ENCODE assay signal across 25 mouse cellular contexts in the genomic region with DNA sequence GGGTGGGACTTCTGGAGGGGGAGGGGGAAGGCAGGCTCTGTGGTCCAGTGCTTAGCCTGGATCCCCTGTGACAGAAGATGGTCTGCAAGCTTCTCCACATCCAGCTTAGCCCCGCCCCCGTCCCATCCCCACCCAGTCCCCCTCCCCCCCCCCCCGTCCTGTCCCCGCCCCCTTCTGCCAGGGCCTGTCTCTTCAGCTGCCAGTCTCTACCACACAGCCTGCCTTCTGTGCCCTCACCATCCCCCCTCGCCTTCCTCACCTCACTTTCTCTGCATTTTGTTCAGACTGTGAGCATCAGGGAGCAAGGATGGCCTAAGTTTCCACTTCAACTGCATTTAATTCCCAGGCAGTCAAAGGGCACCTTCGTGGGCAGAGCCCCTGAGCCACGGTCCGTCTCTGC. TPM values are rescaled to one million over a fixed set of nuclear protein-coding genes. Genes with fewer than 3 reads are reported as not detected.
DNase-seq lines count a peak whose midpoint lies in the region; ATAC-seq lines count a peak whose summit lies in the region.
"Had no signal": no experiment of that assay in that cellular context is flagged by ENCODE, and none has a peak within 500 bp of the region (broad histone marks: within the 10 kb centered on the region; RNA-seq: fewer than 3 reads in every experiment).

No protein-coding gene starts in this region.

- no peak overlapping the region for H3K9ac ChIP-seq in hindbrain, embryonic 16.5 days (ENCODE audit: low read depth, low read length)
- H3K9ac ChIP-seq in limb, embryonic 11.5 days (ENCODE audit: low read length), result peak overlapping the region; percentile 5; the same call in 1 of the 2 replicates
- H3K9ac ChIP-seq in neural tube, embryonic 13.5 days, result no peak overlapping the region
- H3K9ac ChIP-seq in neural tube, embryonic 15.5 days (replicated peaks), result no peak overlapping the region
- H3K9ac ChIP-seq: forebrain, embryonic 13.5 days; heart, embryonic 12.5 days had no signal

- 0 out of 2 replicates have a peak overlapping the region, but pooled peaks have one; percentile 20 for H3K27ac ChIP-seq in hindbrain, embryonic 10.5 days
- H3K27ac ChIP-seq in hindbrain, embryonic 16.5 days (ENCODE audit: low read depth, low read length), result no peak overlapping the region
- no peak overlapping the region for H3K27ac ChIP-seq in limb, embryonic 11.5 days (replicated peaks; ENCODE audit: low read depth, low read length)
- no peak overlapping the region for H3K27ac ChIP-seq in limb, embryonic 10.5 days
- no peak overlapping the region for H3K27ac ChIP-seq in neural tube, embryonic 13.5 days (replicated peaks)
- no peak overlapping the region for H3K27ac ChIP-seq in neural tube, embryonic 15.5 days (replicated peaks)
- H3K27ac ChIP-seq: forebrain, embryonic 10.5 days; forebrain, embryonic 13.5 days; gastrocnemius, adult 2 months had no signal

- 51% methylated on average over 8 of the region's 8 CpGs for WGBS in hindbrain, embryonic 10.5 days
- 68% methylated on average over 4 of the region's 8 CpGs for WGBS in hindbrain, embryonic 16.5 days
- WGBS in limb, embryonic 11.5 days, result 66% methylated on average over 5 of the region's 8 CpGs
- 54% methylated on average over 8 of the region's 8 CpGs for WGBS in limb, embryonic 10.5 days
- WGBS in neural tube, embryonic 13.5 days, result 68% methylated on average over 4 of the region's 8 CpGs
- 53% methylated on average over 6 of the region's 8 CpGs for WGBS in neural tube, embryonic 15.5 days

- no peak overlapping the region for H3K4me2 ChIP-seq in hindbrain, embryonic 16.5 days (ENCODE audit: low read length)
- H3K4me2 ChIP-seq in limb, embryonic 11.5 days (ENCODE audit: low read depth, severe bottlenecking), result no peak overlapping the region
- no peak overlapping the region for H3K4me2 ChIP-seq in neural tube, embryonic 13.5 days
- no peak overlapping the region for H3K4me2 ChIP-seq in neural tube, embryonic 15.5 days
- H3K4me2 ChIP-seq: forebrain, embryonic 13.5 days; heart, embryonic 12.5 days had no signal

- H3K4me1 ChIP-seq in hindbrain, embryonic 10.5 days (replicated peaks), result peaks cover 41% of the 10 kb centered on the region
- no peaks in the 10 kb centered on the region; the same call in 1 of the 2 replicates for H3K4me1 ChIP-seq in hindbrain, embryonic 16.5 days (ENCODE audit: control insufficient read depth, insufficient read depth, low read depth, low read length)
- H3K4me1 ChIP-seq in limb, embryonic 11.5 days (ENCODE audit: control insufficient read depth, insufficient read depth, low read length), result no peaks in the 10 kb centered on the region
- peaks cover 19% of the 10 kb centered on the region for H3K4me1 ChIP-seq in limb, embryonic 10.5 days
- peaks cover 37% of the 10 kb centered on the region for H3K4me1 ChIP-seq in neural tube, embryonic 13.5 days (replicated peaks)
- H3K4me1 ChIP-seq in neural tube, embryonic 15.5 days, result peaks cover 15% of the 10 kb centered on the region; the same call in 1 of the 2 replicates
- H3K4me1 ChIP-seq: heart, embryonic 12.5 days had no signal

- 0 out of 2 replicates have a peak, but pooled peaks cover 5% of the 10 kb centered on the region for H3K9me3 ChIP-seq in hindbrain, embryonic 10.5 days
- H3K9me3 ChIP-seq in hindbrain, embryonic 16.5 days (ENCODE audit: control insufficient read depth, low read length), result no peaks in the 10 kb centered on the region
- H3K9me3 ChIP-seq in limb, embryonic 11.5 days (ENCODE audit: control insufficient read depth, low read length), result no peaks in the 10 kb centered on the region; the same call in 1 of the 2 replicates
- H3K9me3 ChIP-seq in limb, embryonic 10.5 days (replicated peaks), result no peaks in the 10 kb centered on the region
- H3K9me3 ChIP-seq in neural tube, embryonic 13.5 days, result no peaks in the 10 kb centered on the region
- H3K9me3 ChIP-seq in neural tube, embryonic 15.5 days (replicated peaks), result no peaks in the 10 kb centered on the region

- H3K27me3 ChIP-seq in hindbrain, embryonic 10.5 days (ENCODE audit: insufficient read depth, poor library complexity, severe bottlenecking), result 0 out of 2 replicates have a peak, but pooled peaks cover 5% of the 10 kb centered on the region
- no peaks in the 10 kb centered on the region for H3K27me3 ChIP-seq in hindbrain, embryonic 16.5 days (replicated peaks; ENCODE audit: control insufficient read depth, insufficient read depth, low read length)
- H3K27me3 ChIP-seq in limb, embryonic 11.5 days (ENCODE audit: control insufficient read depth, insufficient read depth, low read length), result no peaks in the 10 kb centered on the region
- no peaks in the 10 kb centered on the region for H3K27me3 ChIP-seq in limb, embryonic 10.5 days (ENCODE audit: low read depth, poor library complexity, severe bottlenecking)
- no peaks in the 10 kb centered on the region for H3K27me3 ChIP-seq in neural tube, embryonic 13.5 days
- H3K27me3 ChIP-seq in neural tube, embryonic 15.5 days (replicated peaks), result 0 out of 2 replicates have a peak, but pooled peaks cover 2% of the 10 kb centered on the region

- DNase-seq in hindbrain, embryonic 10.5 days (ENCODE audit: low spot score), result no peak
- no peak for DNase-seq in limb, embryonic 11.5 days (ENCODE audit: low spot score)
- DNase-seq in limb, embryonic 10.5 days (ENCODE audit: low spot score), result no peak
- DNase-seq in frontal cortex, postnatal 14 days (ENCODE audit: low spot score in 2 of 2), result no peak
- DNase-seq: adrenal gland, postnatal 10 days; adrenal gland, postnatal 36 days; B cell, adult 2 months; cerebellum, adult 18-20 months; cerebellum, adult 9-10 months; cerebellum, postnatal 14 days; gastrocnemius, adult 2 months; gastrocnemius, postnatal 14 days; heart, adult 11 months; heart, postnatal 14 days; heart, postnatal 4 days had no signal

- H3K4me3 ChIP-seq in hindbrain, embryonic 10.5 days, result no peak overlapping the region
- no peak overlapping the region for H3K4me3 ChIP-seq in hindbrain, embryonic 16.5 days (ENCODE audit: low read length)
- no peak overlapping the region for H3K4me3 ChIP-seq in limb, embryonic 11.5 days (ENCODE audit: low read depth, low read length)
- H3K4me3 ChIP-seq in limb, embryonic 10.5 days, result no peak overlapping the region
- no peak overlapping the region for H3K4me3 ChIP-seq in neural tube, embryonic 13.5 days
- no peak overlapping the region for H3K4me3 ChIP-seq in neural tube, embryonic 15.5 days (replicated peaks)
- H3K4me3 ChIP-seq: forebrain, embryonic 10.5 days; forebrain, embryonic 13.5 days; gastrocnemius, adult 2 months; heart, embryonic 12.5 days had no signal

- H3K36me3 ChIP-seq in hindbrain, embryonic 10.5 days, result no peaks in the 10 kb centered on the region
- H3K36me3 ChIP-seq in hindbrain, embryonic 16.5 days (ENCODE audit: control insufficient read depth, insufficient read depth, low read length), result no peaks in the 10 kb centered on the region
- H3K36me3 ChIP-seq in limb, embryonic 11.5 days (ENCODE audit: control insufficient read depth, insufficient read depth, low read length), result no peaks in the 10 kb centered on the region
- H3K36me3 ChIP-seq in limb, embryonic 10.5 days, result no peaks in the 10 kb centered on the region
- no peaks in the 10 kb centered on the region for H3K36me3 ChIP-seq in neural tube, embryonic 13.5 days
- H3K36me3 ChIP-seq in neural tube, embryonic 15.5 days, result no peaks in the 10 kb centered on the region
- H3K36me3 ChIP-seq: forebrain, embryonic 10.5 days; G1E; heart, embryonic 12.5 days had no signal

- ATAC-seq in hindbrain, embryonic 16.5 days, result no peak
- ATAC-seq in limb, embryonic 11.5 days (ENCODE audit: insufficient number of reproducible peaks, low FRiP score, low TSS enrichment, low read depth), result no peak
- 0 out of 2 replicates have a peak, but pooled peaks have one; percentile 9 for ATAC-seq in neural tube, embryonic 13.5 days (ENCODE audit: low read depth)
- ATAC-seq in neural tube, embryonic 15.5 days (ENCODE audit: low FRiP score), result no peak
- ATAC-seq: forebrain, embryonic 16.5 days; Patski had no signal

RNA-seq across cellular contexts. Expression of a gene that starts 14.1 kb away (rescaled TPM):
- 19.0 and 30.0 TPM in 2 replicates for polyA plus RNA-seq in hindbrain, embryonic 10.5 days (2016; fragmentation: Nextera tagmentation; extraction: Ambion mirVana)
- polyA plus RNA-seq in hindbrain, embryonic 16.5 days (2015; fragmentation: Nextera tagmentation; extraction: Ambion mirVana), result 11.1 and 17.7 TPM in 2 replicates
- polyA plus RNA-seq in limb, embryonic 11.5 days (2014; fragmentation: Nextera tagmentation; extraction: Ambion mirVana), result 14.2 and 15.8 TPM in 2 replicates
- 17.9 and 20.2 TPM in 2 replicates for polyA plus RNA-seq in limb, embryonic 10.5 days (2016; fragmentation: Nextera tagmentation; extraction: Ambion mirVana)
- 16.2 and 18.6 TPM in 2 replicates for polyA plus RNA-seq in neural tube, embryonic 13.5 days (2015; fragmentation: Nextera tagmentation; extraction: Ambion mirVana)
- 16.9 and 19.7 TPM in 2 replicates for polyA plus RNA-seq in neural tube, embryonic 15.5 days (2015; fragmentation: Nextera tagmentation; extraction: Ambion mirVana)

RNA-seq across cellular contexts. Expression of a gene that starts 50.8 kb away (rescaled TPM):
- polyA plus RNA-seq in hindbrain, embryonic 10.5 days (2016; fragmentation: Nextera tagmentation; extraction: Ambion mirVana), result 0.06 and 0.31 TPM in 2 replicates
- 0.27 and 0.31 TPM in 2 replicates for polyA plus RNA-seq in hindbrain, embryonic 16.5 days (2015; fragmentation: Nextera tagmentation; extraction: Ambion mirVana)
- 0.13 and 0.20 TPM in 2 replicates for polyA plus RNA-seq in limb, embryonic 11.5 days (2014; fragmentation: Nextera tagmentation; extraction: Ambion mirVana)
- polyA plus RNA-seq in limb, embryonic 10.5 days (2016; fragmentation: Nextera tagmentation; extraction: Ambion mirVana), result not detected in 2 replicates
- polyA plus RNA-seq in neural tube, embryonic 13.5 days (2015; fragmentation: Nextera tagmentation; extraction: Ambion mirVana), result 0.18 and 0.61 TPM in 2 replicates
- polyA plus RNA-seq in neural tube, embryonic 15.5 days (2015; fragmentation: Nextera tagmentation; extraction: Ambion mirVana), result 0.23 and 0.40 TPM in 2 replicates
- polyA plus RNA-seq: forebrain, embryonic 16.5 days; G1E; intestine, embryonic 14.5 days had no signal
